In genomic region chr6:84593693-84594092, GRCm38 (mm10) we compare ENCODE assay signal across 11 mouse cellular contexts. TPM values are rescaled to one million over a fixed set of nuclear protein-coding genes. Genes with fewer than 3 reads are reported as not detected.
DNase-seq lines count a peak whose midpoint lies in the region; ATAC-seq lines count a peak whose summit lies in the region.
"Had no signal": no experiment of that assay in that cellular context is flagged by ENCODE, and none has a peak within 500 bp of the region (broad histone marks: within the 10 kb centered on the region; RNA-seq: fewer than 3 reads in every experiment).

Gene Cyp26b1, minus strand, starts transcription at chr6:84593908.

- peaks cover 3% of the 10 kb centered on the region; the same call in 1 of the 2 replicates for H3K4me1 ChIP-seq in liver, embryonic 11.5 days (replicated peaks; ENCODE audit: control insufficient read depth, insufficient read depth, low read length)
- H3K4me1 ChIP-seq in hindbrain, embryonic 11.5 days (replicated peaks; ENCODE audit: control insufficient read depth, insufficient read depth, low read length), result no peaks in the 10 kb centered on the region; the same call in 1 of the 2 replicates
- H3K4me1 ChIP-seq in midbrain, embryonic 14.5 days (ENCODE audit: control insufficient read depth, insufficient read depth, low read length), result peaks cover 20% of the 10 kb centered on the region

- DNase-seq in frontal cortex, postnatal 10 days (ENCODE audit: low spot score in 2 of 2), result peak; percentile 2 to 4
- DNase-seq in frontal cortex, postnatal 25 days (ENCODE audit: low spot score in 2 of 2), result no peak
- peak; percentile 24 for DNase-seq in liver, embryonic 11.5 days (ENCODE audit: low spot score)
- DNase-seq in liver, result no peak
- DNase-seq in hindbrain, embryonic 11.5 days (ENCODE audit: low spot score), result peak; percentile 53
- DNase-seq in midbrain, embryonic 14.5 days, result peak; percentile 45
- DNase-seq in kidney, postnatal 25 days, result no peak

- peaks cover 27% of the 10 kb centered on the region for H3K27me3 ChIP-seq in liver, embryonic 11.5 days (replicated peaks; ENCODE audit: control insufficient read depth, insufficient read depth, low read length)
- peaks cover 14% of the 10 kb centered on the region for H3K27me3 ChIP-seq in hindbrain, embryonic 11.5 days (ENCODE audit: control insufficient read depth, insufficient read depth, low read length)
- peaks cover 17% of the 10 kb centered on the region for H3K27me3 ChIP-seq in midbrain, embryonic 14.5 days (ENCODE audit: control insufficient read depth, insufficient read depth, low read length)

- H3K9me3 ChIP-seq in liver, embryonic 11.5 days (ENCODE audit: control insufficient read depth, low read length), result no peaks in the 10 kb centered on the region
- no peaks in the 10 kb centered on the region for H3K9me3 ChIP-seq in hindbrain, embryonic 11.5 days (ENCODE audit: control insufficient read depth, low read length)
- H3K9me3 ChIP-seq in midbrain, embryonic 14.5 days (ENCODE audit: control insufficient read depth, low read length), result no peaks in the 10 kb centered on the region
- H3K9me3 ChIP-seq: stomach, embryonic 15.5 days had no signal

- H3K36me3 ChIP-seq in liver, embryonic 11.5 days (ENCODE audit: control insufficient read depth, insufficient read depth, low read length), result no peaks in the 10 kb centered on the region
- no peaks in the 10 kb centered on the region for H3K36me3 ChIP-seq in hindbrain, embryonic 11.5 days (ENCODE audit: control insufficient read depth, insufficient read depth, low read length)
- H3K36me3 ChIP-seq in midbrain, embryonic 14.5 days (ENCODE audit: control insufficient read depth, insufficient read depth, low read length), result no peaks in the 10 kb centered on the region
- H3K36me3 ChIP-seq: stomach, embryonic 15.5 days had no signal

- no peak within 1 kb of the TSS for H3K27ac ChIP-seq in liver, embryonic 11.5 days (ENCODE audit: low read depth, low read length)
- H3K27ac ChIP-seq in hindbrain, embryonic 11.5 days (ENCODE audit: low read depth, low read length), result peak within 1 kb of the TSS; percentile 75
- 0 out of 2 replicates have a peak within 1 kb of the TSS, but pooled peaks have one; percentile 3 for H3K27ac ChIP-seq in midbrain, embryonic 14.5 days (replicated peaks; ENCODE audit: low read depth, low read length)
- H3K27ac ChIP-seq: stomach, embryonic 15.5 days had no signal

- ATAC-seq in liver, embryonic 11.5 days (replicated peaks; ENCODE audit: low FRiP score), result no peak
- peak; percentile 39; the same call in 1 of the 2 replicates for ATAC-seq in hindbrain, embryonic 11.5 days (ENCODE audit: low FRiP score)
- ATAC-seq in midbrain, embryonic 14.5 days (ENCODE audit: low FRiP score, low TSS enrichment), result peak; percentile 49; the same call in 1 of the 2 replicates
- no peak for ATAC-seq in megakaryocyte progenitor cell, adult 5-6 weeks (replicated peaks; ENCODE audit: poor library complexity)
- ATAC-seq: forebrain, embryonic 16.5 days had no signal

- 85% methylated on average over 10 of the region's 10 CpGs for WGBS in liver, embryonic 11.5 days
- 69% methylated on average over 10 of the region's 10 CpGs for WGBS in hindbrain, embryonic 11.5 days
- WGBS in midbrain, embryonic 14.5 days, result 64% methylated on average over 10 of the region's 10 CpGs

- no peak within 1 kb of the TSS for H3K4me3 ChIP-seq in liver, embryonic 11.5 days (ENCODE audit: low read depth, low read length)
- H3K4me3 ChIP-seq in hindbrain, embryonic 11.5 days (ENCODE audit: low read depth, low read length), result peak within 1 kb of the TSS; percentile 32
- peak within 1 kb of the TSS; percentile 15 for H3K4me3 ChIP-seq in midbrain, embryonic 14.5 days (replicated peaks; ENCODE audit: low read depth, low read length)
- H3K4me3 ChIP-seq: stomach, embryonic 15.5 days had no signal

- H3K9ac ChIP-seq in liver, embryonic 11.5 days (ENCODE audit: low read depth, low read length), result no peak within 1 kb of the TSS
- H3K9ac ChIP-seq in hindbrain, embryonic 11.5 days (ENCODE audit: low read depth, low read length), result peak within 1 kb of the TSS; percentile 57
- peak within 1 kb of the TSS; percentile 20; the same call in 1 of the 2 replicates for H3K9ac ChIP-seq in midbrain, embryonic 14.5 days (replicated peaks; ENCODE audit: low read length)
- H3K9ac ChIP-seq: stomach, embryonic 15.5 days had no signal

- no peak within 1 kb of the TSS for H3K4me2 ChIP-seq in liver, embryonic 11.5 days
- H3K4me2 ChIP-seq in hindbrain, embryonic 11.5 days (replicated peaks; ENCODE audit: low read depth, low read length), result peak within 1 kb of the TSS; percentile 8
- peak within 1 kb of the TSS; percentile 20 for H3K4me2 ChIP-seq in midbrain, embryonic 14.5 days (ENCODE audit: low read length)
- H3K4me2 ChIP-seq: stomach, embryonic 15.5 days had no signal

RNA-seq across cellular contexts. Expression of gene Cyp26b1, which starts in this region (rescaled TPM):
- polyA plus RNA-seq in liver, embryonic 11.5 days (2014; fragmentation: Nextera tagmentation; extraction: Ambion mirVana), result 0.75 and 1.0 TPM in 2 replicates
- polyA plus RNA-seq in hindbrain, embryonic 11.5 days (2014; fragmentation: Nextera tagmentation; extraction: Ambion mirVana), result 19.2 and 19.4 TPM in 2 replicates
- polyA plus RNA-seq in midbrain, embryonic 14.5 days (2014; fragmentation: Nextera tagmentation; extraction: Ambion mirVana), result 21.9 and 29.5 TPM in 2 replicates
- total RNA-seq in megakaryocyte progenitor cell, adult 5-6 weeks (2015), result not detected in 2 replicates
- not detected in 2 replicates for total RNA-seq in megakaryocyte progenitor cell, adult 5-6 weeks (2017)
- total RNA-seq: common myeloid progenitor, adult 5-6 weeks had no signal

Comparison
In these comparisons a context has a peak if more than half of its experiments do, and no peak if none do; other contexts are left out.
1. RNA of gene Cyp26b1 (polyA plus RNA-seq): 21.9 to 29.5 TPM in midbrain, embryonic 14.5 days and 19.2 to 19.4 TPM in hindbrain, embryonic 11.5 days; 0.75 to 1.0 TPM in liver, embryonic 11.5 days; every median in the first group is over 10 times any median in the second.
2. DNase-seq: peak in frontal cortex, postnatal 10 days (2 of 2), liver, embryonic 11.5 days (single experiment), hindbrain, embryonic 11.5 days (single experiment) and midbrain, embryonic 14.5 days (single experiment); none in frontal cortex, postnatal 25 days (0 of 2), liver (single experiment) and kidney, postnatal 25 days (0 of 2).
3. ATAC-seq: peak in hindbrain, embryonic 11.5 days (single experiment) and midbrain, embryonic 14.5 days (single experiment); none in liver, embryonic 11.5 days (single experiment) and megakaryocyte progenitor cell, adult 5-6 weeks (single experiment).